Mouse (Mus musculus): ENCODE measurements around the gene Gm47996. TPM values are rescaled to one million over a fixed set of nuclear protein-coding genes. Genes with fewer than 3 reads are reported as not detected.
A peak's percentile ranks its signal among the peaks of the same experiment; 100 is the strongest.
"Not testable (repeated sequence)": the region's sequence is repeated elsewhere in the genome, so short reads cannot be mapped to it uniquely, and the experiment has no call there.

The Gm47996 gene
- not detected in 2 replicates for polyA plus RNA-seq (2015; fragmentation: Nextera tagmentation; extraction: Ambion mirVana)

DNA sequence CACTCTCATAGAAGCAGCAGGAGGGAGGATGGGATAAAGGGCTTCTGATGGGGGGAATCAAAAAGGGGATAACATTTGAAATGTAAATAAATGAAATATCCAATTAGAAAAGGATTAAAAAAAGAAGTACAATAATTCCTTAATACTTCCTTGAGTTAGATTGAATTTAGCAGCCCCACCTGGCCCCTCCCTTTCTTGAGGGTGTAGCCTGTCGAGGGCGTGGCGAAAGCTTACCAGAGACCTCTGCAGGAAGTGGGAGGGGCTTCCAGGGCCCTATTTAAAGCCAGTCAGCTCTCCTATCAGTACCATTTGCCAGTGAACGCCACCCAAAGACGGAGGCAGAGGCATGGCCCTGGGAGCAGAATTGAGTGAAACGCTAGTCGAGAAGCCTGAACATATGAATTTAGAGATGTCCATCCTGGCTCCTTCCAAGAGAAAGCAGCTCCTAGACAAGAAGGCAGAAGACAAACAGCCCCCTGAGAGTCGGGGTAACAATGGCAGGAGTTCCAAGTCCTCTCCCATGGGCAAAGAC lies at the start of gene Gm47996:
Gene Gm47996, plus strand, starts transcription at position 308 of the 532 bp plus-strand sequence.
- not testable (repeated sequence) for H3K4me1 ChIP-seq; H3K36me3 ChIP-seq; H3K9ac ChIP-seq; H3K27ac ChIP-seq; H3K4me2 ChIP-seq; ATAC-seq (ENCODE audit: insufficient read depth, low FRiP score, low read depth); H3K27me3 ChIP-seq (replicated peaks); H3K9me3 ChIP-seq; H3K4me3 ChIP-seq (replicated peaks)
- WGBS, result 83% methylated on average over 7 of the region's 8 CpGs

DNA sequence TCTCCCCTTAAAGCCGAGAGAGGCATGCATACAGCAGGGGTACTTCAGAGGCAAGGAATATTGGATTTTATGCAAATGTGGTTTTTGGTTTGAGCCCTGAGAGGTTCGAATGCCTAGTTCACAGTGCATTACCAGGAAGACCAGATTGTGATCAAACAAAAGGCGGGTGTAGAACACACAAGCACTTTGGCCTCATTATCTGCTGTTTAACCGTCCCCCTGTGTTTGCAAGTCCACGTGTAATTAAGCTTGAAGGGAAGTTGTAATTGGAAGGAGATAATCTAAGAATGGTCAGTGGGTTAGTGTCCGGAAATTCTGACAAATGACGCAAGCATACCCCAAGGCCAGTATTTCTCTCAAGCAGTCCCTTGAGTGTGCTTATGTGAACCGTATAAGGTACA lies 43.9 kb upstream of the Gm47996 start:
- H3K27ac ChIP-seq, result no peak overlapping the region
- WGBS, result 38% methylated on average over 8 of the region's 8 CpGs
- ATAC-seq (ENCODE audit: insufficient read depth, low FRiP score, low read depth), result peak; percentile 64; the same call in 1 of the 2 replicates

DNA sequence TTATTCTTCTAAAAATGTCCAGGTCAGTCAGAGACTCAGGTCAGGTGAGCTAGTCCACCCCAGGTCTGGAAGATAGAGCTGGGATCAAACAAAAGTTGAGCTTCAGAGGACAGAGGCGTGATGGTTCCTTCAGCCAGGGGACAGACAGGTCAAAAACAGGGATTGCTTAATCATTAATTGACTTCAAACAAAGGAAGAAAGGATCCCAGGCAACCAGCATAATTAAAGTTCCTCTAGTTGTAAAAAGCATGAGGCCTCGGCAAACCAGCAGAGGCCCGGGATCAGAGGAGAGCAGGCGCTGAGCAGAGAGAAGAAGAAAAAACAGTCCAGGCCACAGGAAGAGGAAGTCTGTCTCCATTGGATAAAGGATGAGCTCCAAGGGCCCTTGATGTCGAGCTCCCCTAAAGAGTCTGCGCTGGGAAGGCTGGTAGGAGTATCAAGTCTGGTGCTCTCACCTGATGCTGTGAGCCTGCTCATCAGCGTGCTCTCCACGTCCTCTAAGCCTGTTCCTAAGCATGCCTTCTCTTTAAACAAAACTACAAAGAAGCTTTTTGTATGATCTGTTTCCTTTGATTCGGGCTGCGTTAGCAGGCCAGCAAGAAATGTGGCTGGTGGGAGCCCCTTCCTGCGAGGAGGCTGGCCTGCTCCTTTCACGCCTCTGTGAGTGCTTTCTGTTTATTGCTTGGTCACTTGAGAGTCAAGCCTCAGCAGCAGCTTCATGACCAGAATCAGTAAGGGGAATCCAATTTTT lies 42.5 kb upstream of the Gm47996 start:
- ATAC-seq (ENCODE audit: insufficient read depth, low FRiP score, low read depth), result peak; percentile 15; the same call in 1 of the 2 replicates
- Histone ChIP-seq H3K9ac (no peak overlapping the region), H3K27ac (no peak overlapping the region; the same call in 1 of the 2 replicates), H3K4me2 (no peak overlapping the region), H3K9me3 (no peaks in the 10 kb centered on the region), H3K4me3 (replicated peaks) (no peak overlapping the region), H3K4me1 (no peaks in the 10 kb centered on the region), H3K27me3 (replicated peaks) (no peaks in the 10 kb centered on the region), H3K36me3 (no peaks in the 10 kb centered on the region)
- WGBS, result 27% methylated on average over 12 of the region's 12 CpGs

More for the DNA sequence above, 43.9 kb upstream of the Gm47996 start:
- no peak overlapping the region for H3K4me3 ChIP-seq (replicated peaks)
- no peaks in the 10 kb centered on the region for H3K9me3 ChIP-seq
- no peaks in the 10 kb centered on the region for H3K27me3 ChIP-seq (replicated peaks)
- no peak overlapping the region for H3K9ac ChIP-seq
- no peaks in the 10 kb centered on the region for H3K4me1 ChIP-seq
- H3K4me2 ChIP-seq, result no peak overlapping the region
- no peaks in the 10 kb centered on the region for H3K36me3 ChIP-seq

DNA sequence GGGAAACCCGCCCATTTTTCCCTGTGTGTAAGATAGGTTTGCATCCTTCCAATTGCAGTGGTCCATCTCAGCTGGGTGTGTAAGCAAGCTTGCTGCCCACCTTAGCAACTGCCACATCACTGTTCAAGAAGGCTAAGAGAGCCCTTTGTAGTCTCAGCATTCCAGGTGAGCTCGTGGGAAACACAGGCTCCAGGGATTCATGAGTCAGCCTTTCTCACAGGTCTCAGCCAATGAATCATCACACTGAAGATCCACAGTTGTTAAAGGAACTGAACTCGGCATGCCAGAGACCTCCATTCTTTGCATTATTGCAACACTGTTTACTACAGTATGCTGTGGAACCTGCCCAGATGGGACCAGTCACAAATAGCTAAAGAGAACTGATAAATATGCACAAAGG lies 41.3 kb upstream of the Gm47996 start:
- Histone ChIP-seq H3K9me3 (no peaks in the 10 kb centered on the region), H3K27ac (no peak overlapping the region), H3K4me1 (no peaks in the 10 kb centered on the region), H3K4me2 (no peak overlapping the region), H3K36me3 (no peaks in the 10 kb centered on the region), H3K27me3 (replicated peaks) (no peaks in the 10 kb centered on the region), H3K9ac (no peak overlapping the region), H3K4me3 (replicated peaks) (no peak overlapping the region)
- 0 out of 2 replicates have a peak, but pooled peaks have one; percentile 29 for ATAC-seq (ENCODE audit: insufficient read depth, low FRiP score, low read depth)
- 66% methylated on average over 3 of the region's 3 CpGs for WGBS

DNA sequence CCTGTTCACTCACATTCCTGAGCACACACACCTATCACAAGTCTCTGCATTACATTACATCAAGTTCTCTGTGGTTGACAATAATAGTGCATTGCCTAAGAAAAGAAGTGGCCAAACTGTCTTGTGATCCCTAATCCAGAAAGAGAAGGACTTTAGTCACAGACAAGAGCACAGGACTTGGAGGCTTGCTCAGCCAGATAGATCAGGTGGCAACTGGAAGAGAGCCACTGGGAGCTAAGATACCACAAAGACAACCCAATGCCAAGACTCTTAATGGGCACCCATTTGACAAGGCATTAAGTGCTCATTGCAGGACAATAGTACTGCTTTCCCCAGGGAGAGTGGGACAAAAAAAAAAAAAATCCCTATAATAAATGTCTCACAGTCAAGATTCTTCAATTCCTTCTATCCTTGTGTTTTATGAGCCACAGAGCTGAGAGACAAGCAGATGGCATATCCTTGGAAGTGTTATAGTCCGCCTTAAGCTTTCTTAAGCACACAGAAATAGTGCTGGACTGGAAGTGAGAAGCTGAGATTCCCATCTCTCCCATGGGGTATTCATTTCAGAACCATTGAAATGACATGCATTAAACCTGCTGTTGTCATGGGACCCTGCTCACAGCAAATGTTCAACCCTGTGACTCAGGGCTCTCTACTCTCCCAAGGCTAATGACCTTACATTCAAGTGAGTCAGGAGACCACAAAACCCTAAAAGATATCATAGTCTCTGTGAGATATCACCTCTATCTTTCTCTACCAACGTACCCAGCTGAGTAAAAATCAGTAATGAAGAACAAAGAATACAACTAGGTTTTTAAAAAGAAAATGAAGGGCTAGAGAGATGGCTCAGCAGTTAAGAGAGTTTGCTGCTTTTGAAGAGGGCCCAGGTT lies 38.1 kb upstream of the Gm47996 start:
- H3K9ac ChIP-seq, result no peak overlapping the region
- H3K4me3 ChIP-seq (replicated peaks), result no peak overlapping the region
- no peaks in the 10 kb centered on the region for H3K36me3 ChIP-seq
- H3K27ac ChIP-seq, result no peak overlapping the region
- WGBS, result 78% methylated on average over 2 of the region's 2 CpGs
- H3K4me1 ChIP-seq, result no peaks in the 10 kb centered on the region
- ATAC-seq (ENCODE audit: insufficient read depth, low FRiP score, low read depth), result no peak
- H3K27me3 ChIP-seq (replicated peaks), result no peaks in the 10 kb centered on the region
- H3K9me3 ChIP-seq, result no peaks in the 10 kb centered on the region
- H3K4me2 ChIP-seq, result no peak overlapping the region

DNA sequence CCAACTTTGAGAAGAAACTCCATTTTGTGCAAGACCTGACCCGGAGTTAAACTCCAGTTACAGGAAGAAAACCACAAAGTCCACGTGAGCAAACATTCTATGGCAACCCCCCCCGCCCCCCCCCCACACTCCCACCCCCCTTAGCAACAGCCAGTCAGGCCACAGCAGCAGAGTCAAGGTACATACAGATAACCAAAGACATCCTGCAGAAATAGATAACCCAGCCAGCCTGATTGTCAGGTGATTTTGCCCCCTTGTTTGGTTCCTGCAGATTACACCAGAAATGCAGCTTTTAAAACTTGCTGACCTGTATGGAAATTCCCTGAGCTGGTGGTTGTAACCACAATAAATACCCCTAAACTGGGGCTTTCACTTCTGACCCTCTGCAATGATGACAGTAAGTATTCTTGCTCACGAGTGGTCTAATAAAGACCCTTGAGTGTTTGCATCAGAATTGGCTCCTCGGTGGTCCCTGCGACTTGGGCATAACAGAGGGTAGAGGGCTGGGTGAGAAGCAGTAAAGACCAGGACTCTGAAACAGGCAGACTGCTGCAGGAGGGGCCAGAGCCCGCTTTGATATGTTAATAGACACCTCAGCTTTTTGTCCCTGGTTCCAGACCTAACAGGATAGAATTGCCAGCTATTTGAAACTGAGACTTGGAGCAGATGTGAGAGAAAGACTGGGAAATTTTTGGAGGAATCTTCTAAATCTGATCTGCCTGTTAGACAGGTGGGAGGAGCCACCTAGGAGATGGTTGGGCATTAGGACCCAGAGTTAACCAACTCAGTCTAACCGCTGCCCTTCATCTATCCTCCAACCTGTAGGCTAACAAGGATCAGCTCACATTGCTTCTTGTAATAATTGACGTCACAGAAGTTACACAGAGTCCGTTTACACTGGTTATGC lies 32.6 kb upstream of the Gm47996 start:
- no peaks in the 10 kb centered on the region for H3K9me3 ChIP-seq
- H3K36me3 ChIP-seq, result no peaks in the 10 kb centered on the region
- H3K4me3 ChIP-seq (replicated peaks), result peak overlapping the region; percentile 20; the same call in 1 of the 2 replicates
- peak overlapping the region; percentile 47 for H3K4me2 ChIP-seq
- no peaks in the 10 kb centered on the region for H3K4me1 ChIP-seq
- H3K9ac ChIP-seq, result no peak overlapping the region
- 10% methylated on average over 10 of the region's 10 CpGs for WGBS
- ATAC-seq (ENCODE audit: insufficient read depth, low FRiP score, low read depth), result peak; percentile 91
- no peak overlapping the region for H3K27ac ChIP-seq
- H3K27me3 ChIP-seq (replicated peaks), result no peaks in the 10 kb centered on the region

DNA sequence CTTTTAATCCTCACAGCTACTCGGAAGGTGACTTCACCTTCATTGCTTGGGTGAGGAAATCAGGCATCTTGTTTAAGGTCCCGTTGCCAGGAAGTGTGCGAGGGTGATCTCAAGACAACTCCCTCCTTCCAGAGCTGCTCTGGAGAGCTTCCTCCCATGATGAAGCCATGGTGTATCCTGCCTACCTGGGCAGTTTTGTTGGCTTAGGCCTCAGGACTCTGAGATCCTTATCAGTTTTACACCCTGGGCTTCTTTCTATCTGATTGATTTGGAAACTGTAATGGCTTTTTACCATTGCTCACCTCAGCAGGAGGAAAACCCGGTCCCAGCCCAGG lies 32.0 kb upstream of the Gm47996 start:
- no peaks in the 10 kb centered on the region for H3K4me1 ChIP-seq
- peak overlapping the region; percentile 20; the same call in 1 of the 2 replicates for H3K4me3 ChIP-seq (replicated peaks)
- whole genome bisulfite sequencing, result 14% methylated on average over 4 of the region's 4 CpGs
- H3K4me2 ChIP-seq, result peak overlapping the region; percentile 47
- no peaks in the 10 kb centered on the region for H3K27me3 ChIP-seq (replicated peaks)
- H3K27ac ChIP-seq, result no peak overlapping the region
- no peak overlapping the region for H3K9ac ChIP-seq
- H3K9me3 ChIP-seq, result no peaks in the 10 kb centered on the region
- no peak for ATAC-seq (ENCODE audit: insufficient read depth, low FRiP score, low read depth)
- H3K36me3 ChIP-seq, result no peaks in the 10 kb centered on the region

DNA sequence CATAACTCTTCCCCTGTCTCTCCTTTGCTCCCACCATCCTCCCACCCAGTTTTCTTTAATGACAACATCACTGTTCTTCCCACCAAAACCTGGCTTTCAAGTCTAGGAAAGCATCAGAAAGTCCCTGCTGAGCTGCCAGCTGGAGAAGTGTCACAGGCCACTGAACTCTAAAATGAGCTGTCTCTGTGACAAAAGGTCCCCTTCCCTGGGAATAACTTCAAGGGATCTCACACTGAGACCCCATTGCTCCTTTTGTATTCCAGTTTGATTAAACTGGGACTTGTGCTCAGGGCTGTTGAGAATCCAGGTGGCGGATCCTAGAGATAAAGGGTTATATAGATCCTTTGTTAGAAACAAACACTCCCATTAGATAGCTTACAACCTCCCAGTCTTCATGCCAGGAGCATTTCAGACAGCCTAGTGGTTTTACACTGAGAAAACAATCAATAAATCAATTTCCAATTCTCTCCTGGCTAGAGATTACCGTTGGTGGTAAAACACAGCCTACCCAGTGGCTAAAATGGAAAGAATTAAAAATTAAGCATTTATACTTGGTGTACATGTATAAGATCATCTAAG lies 31.3 kb upstream of the Gm47996 start:
- Histone ChIP-seq H3K27me3 (replicated peaks) (no peaks in the 10 kb centered on the region), H3K4me2 (no peak overlapping the region), H3K9me3 (no peaks in the 10 kb centered on the region), H3K4me3 (replicated peaks) (no peak overlapping the region), H3K27ac (no peak overlapping the region), H3K4me1 (no peaks in the 10 kb centered on the region), H3K36me3 (no peaks in the 10 kb centered on the region), H3K9ac (no peak overlapping the region)
- no peak for ATAC-seq (ENCODE audit: insufficient read depth, low FRiP score, low read depth)
- 58% methylated on average over 2 of the region's 2 CpGs for WGBS

DNA sequence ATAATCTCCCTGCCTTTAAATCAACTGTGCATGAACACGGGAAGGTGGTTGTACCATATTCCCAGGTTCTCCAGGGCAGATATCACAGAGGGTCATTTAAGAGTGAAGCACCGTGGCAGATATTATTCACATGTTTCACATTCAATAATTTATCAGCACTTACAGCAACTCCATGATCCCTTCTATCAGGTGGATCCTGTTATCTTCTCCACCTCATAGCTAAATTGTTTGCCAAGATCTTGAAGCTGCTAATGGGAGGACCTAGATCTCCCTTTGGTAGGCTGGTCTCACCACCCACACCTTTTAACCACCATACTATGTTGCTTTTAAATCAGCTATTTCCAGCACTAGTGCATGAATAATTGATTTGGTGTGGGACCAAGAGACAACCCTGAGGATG lies 29.8 kb upstream of the Gm47996 start:
- Histone ChIP-seq H3K4me3 (replicated peaks) (no peak overlapping the region), H3K36me3 (no peaks in the 10 kb centered on the region), H3K9ac (no peak overlapping the region), H3K4me2 (no peak overlapping the region), H3K27me3 (replicated peaks) (no peaks in the 10 kb centered on the region), H3K27ac (no peak overlapping the region), H3K4me1 (no peaks in the 10 kb centered on the region), H3K9me3 (no peaks in the 10 kb centered on the region)
- 74% methylated on average over 2 of the region's 2 CpGs for WGBS
- peak; percentile 11; the same call in 1 of the 2 replicates for ATAC-seq (ENCODE audit: insufficient read depth, low FRiP score, low read depth)

DNA sequence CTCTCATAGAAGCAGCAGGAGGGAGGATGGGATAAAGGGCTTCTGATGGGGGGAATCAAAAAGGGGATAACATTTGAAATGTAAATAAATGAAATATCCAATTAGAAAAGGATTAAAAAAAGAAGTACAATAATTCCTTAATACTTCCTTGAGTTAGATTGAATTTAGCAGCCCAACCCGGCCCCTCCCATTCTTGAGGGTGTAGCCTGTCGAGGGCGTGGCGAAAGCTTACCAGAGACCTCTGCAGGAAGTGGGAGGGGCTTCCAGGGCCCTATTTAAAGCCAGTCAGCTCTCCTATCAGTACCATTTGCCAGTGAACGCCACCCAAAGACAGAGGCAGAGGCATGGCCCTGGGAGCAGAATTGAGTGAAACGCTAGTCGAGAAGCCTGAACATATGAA lies 27.7 kb upstream of the Gm47996 start, which contains the start of gene Gm47985:
Gene Gm47985, plus strand, starts transcription at position 272 of the 400 bp plus-strand sequence.
- H3K27me3 ChIP-seq (replicated peaks); H3K9me3 ChIP-seq; H3K4me2 ChIP-seq; H3K27ac ChIP-seq; H3K4me3 ChIP-seq (replicated peaks); H3K4me1 ChIP-seq; H3K36me3 ChIP-seq; H3K9ac ChIP-seq; ATAC-seq (ENCODE audit: insufficient read depth, low FRiP score, low read depth): not testable (repeated sequence)
- 100% methylated on average over 1 of the region's 7 CpGs for WGBS

DNA sequence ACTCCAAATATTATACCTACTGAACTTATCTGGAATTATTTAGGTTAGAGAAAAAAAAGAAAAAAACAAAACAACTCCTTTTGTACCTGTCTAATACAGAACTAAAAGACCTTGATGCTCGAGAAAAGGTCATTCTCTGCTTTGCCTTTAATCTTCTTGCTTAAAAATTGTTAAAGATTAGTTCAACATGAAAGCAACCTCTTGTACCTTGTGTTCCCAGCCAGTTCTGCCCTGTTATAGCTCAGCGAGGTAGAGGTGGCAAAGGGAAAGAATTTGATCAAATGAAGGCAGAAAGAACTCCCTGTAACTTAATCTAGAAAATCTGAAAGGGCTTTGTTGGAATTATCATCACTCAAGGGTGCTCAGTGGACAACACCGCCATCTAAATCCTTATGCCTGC lies 23.7 kb upstream of the Gm47996 start:
- H3K27me3 ChIP-seq (replicated peaks); H3K9me3 ChIP-seq; H3K4me2 ChIP-seq; H3K27ac ChIP-seq; H3K36me3 ChIP-seq; H3K9ac ChIP-seq; ATAC-seq (ENCODE audit: insufficient read depth, low FRiP score, low read depth); H3K4me3 ChIP-seq (replicated peaks); H3K4me1 ChIP-seq: not testable (repeated sequence)
- 78% methylated on average over 3 of the region's 3 CpGs for WGBS

Measured in stomach, embryonic 15.5 days (tissue).